Mouse (Mus musculus) embryonic facial prominence, embryonic 12.5 days (tissue): ENCODE measurements at regions not wholly inside any gene's neighbourhood (a gene's known extent, or its start where the extent isn't known, plus 50 kb on each side); places are given as distances from the start of the nearest gene placed in this dataset.

Experiments
- ATAC-seq: fragments of 200-750 bp; cut with Nextera tagmentation; 2 replicates; pipeline ENCODE4 v1.8.0; 2017; ENCODE audit not compliant: insufficient number of reproducible peaks, insufficient read depth, low FRiP score, low TSS enrichment
- H3K27ac ChIP-seq: fragments of 300-500 bp; sonication (generic); 2 replicates; pipeline ENCODE4 v1.5.1; 2016; ENCODE audit warnings: mild to moderate bottlenecking
- H3K27me3 ChIP-seq: fragments of 300-500 bp; sonication (generic); 2 replicates; pipeline ENCODE4 v1.6.1; 2016; ENCODE audit warnings: mild to moderate bottlenecking, moderate library complexity
- H3K36me3 ChIP-seq: fragments of 300-500 bp; sonication (generic); 2 replicates; pipeline ENCODE4 v1.6.1; 2016; ENCODE audit warnings: mild to moderate bottlenecking
- H3K4me1 ChIP-seq: fragments of 300-500 bp; sonication (generic); 2 replicates; pipeline ENCODE4 v1.6.1; 2016
- H3K4me2 ChIP-seq: fragments of 300-500 bp; sonication (generic); replicated peaks from 2 replicates; pipeline ENCODE4 v1.6.1; 2016; ENCODE audit warnings: mild to moderate bottlenecking, moderate library complexity
- H3K4me3 ChIP-seq: fragments of 300-500 bp; sonication (generic); 2 replicates; pipeline ENCODE4 v1.5.1; 2016; ENCODE audit warnings: mild to moderate bottlenecking
- H3K9ac ChIP-seq: fragments of 300-500 bp; sonication (generic); 2 replicates; pipeline ENCODE4 v1.6.1; 2016; ENCODE audit warnings: mild to moderate bottlenecking, moderate library complexity
- H3K9me3 ChIP-seq: fragments of 300-500 bp; sonication (generic); 2 replicates; pipeline ENCODE4 v1.6.1; 2016; ENCODE audit warnings: mild to moderate bottlenecking, moderate library complexity
- WGBS: fragments of 180-500 bp; shearing (Covaris S2); methylation state at CpG from one replicate; pipeline ENCODE4 v1.1.7; 2016; 5-methylcytosine and 5-hydroxymethylcytosine counted together

DNA sequence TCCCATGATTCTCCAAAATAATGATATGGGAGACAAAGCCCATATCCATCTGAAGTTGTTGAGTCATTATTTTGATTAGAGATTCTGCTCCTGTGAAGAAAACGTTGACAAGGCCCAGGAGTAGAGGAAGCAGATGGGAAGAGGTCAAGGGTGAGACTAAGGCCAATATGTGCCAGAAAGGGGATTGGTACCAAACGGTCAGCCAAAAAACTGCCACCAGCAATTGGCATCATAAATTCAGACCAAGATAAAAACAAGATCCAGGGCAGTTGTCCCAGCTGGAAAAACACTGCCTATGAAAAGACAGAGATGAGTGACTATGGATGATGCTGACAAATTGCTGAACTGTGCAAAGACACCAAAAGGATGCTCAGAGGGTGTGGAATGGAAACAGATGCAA lies 411.0 kb upstream of the Tusc1 start:
- 40% methylated on average over 2 of the region's 2 CpGs for WGBS
- Histone ChIP-seq H3K36me3 (no peaks in the 10 kb centered on the region), H3K4me1 (no peaks in the 10 kb centered on the region), H3K27ac (no peak overlapping the region), H3K9ac (no peak overlapping the region), H3K4me2 (no peak overlapping the region), H3K9me3 (no peaks in the 10 kb centered on the region), H3K4me3 (no peak overlapping the region), H3K27me3 (no peaks in the 10 kb centered on the region)
- ATAC-seq = no peak

DNA sequence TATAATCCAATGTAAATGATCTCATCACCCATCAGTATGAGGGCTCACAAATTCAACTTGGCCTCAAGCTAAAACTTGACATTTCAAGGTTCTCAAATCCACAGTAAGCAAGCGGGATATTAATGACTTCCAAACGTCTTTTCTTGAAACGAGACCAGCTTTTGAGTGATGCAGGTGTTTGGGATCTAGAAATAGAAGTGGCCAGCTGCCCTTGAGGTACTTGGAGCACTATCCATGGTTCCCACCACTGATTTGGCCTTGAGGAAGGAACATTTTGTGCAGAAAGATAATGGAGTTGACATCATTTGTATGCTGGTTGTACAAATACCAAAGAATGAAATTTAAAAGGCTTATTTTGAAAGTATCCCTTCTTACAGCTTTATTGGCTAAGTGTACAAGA lies 378.4 kb upstream of the Tusc1 start:
- no peak for ATAC-seq
- H3K36me3 ChIP-seq = no peaks in the 10 kb centered on the region
- WGBS = 57% methylated on average over 3 of the region's 3 CpGs
- no peak overlapping the region for H3K4me2 ChIP-seq
- no peaks in the 10 kb centered on the region for H3K9me3 ChIP-seq
- no peak overlapping the region for H3K9ac ChIP-seq
- no peak overlapping the region for H3K4me3 ChIP-seq
- H3K27ac ChIP-seq = no peak overlapping the region
- no peaks in the 10 kb centered on the region for H3K4me1 ChIP-seq
- no peaks in the 10 kb centered on the region for H3K27me3 ChIP-seq

DNA sequence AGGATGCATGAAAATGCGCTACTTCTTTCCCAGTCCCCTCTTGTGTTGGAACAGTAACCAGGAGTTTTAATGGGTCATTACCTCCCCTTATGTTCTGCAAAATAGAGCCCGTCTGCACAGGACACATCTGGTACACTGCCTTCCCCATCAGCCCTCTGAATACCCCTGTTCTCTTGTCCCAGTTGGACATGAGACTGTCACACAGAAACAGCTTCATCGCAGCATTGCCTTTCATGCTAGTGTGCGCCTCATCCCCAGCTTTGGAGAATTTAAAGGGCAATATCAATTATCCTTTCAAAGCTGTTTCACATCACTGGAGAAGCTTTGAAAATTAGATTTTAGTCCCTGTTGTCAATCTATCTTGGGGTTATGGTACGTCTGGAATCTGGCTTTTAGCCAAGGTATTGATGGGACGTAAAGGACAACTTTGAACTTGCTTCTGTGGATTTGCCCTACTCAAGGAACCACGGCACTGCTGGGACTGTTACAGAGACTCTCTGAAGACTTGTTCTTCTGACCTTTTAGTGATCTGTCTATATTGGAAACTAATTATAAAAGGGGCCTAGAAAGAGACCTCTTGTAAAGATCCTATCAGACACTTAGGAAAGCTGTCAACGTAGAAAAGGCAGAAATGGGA lies 341.2 kb upstream of the Tusc1 start:
- Histone ChIP-seq H3K4me1 (no peaks in the 10 kb centered on the region), H3K36me3 (no peaks in the 10 kb centered on the region), H3K9ac (no peak overlapping the region), H3K4me2 (no peak overlapping the region), H3K9me3 (no peaks in the 10 kb centered on the region), H3K4me3 (no peak overlapping the region), H3K27me3 (no peaks in the 10 kb centered on the region), H3K27ac (no peak overlapping the region)
- 62% methylated on average over 8 of the region's 8 CpGs for WGBS
- no peak for ATAC-seq

DNA sequence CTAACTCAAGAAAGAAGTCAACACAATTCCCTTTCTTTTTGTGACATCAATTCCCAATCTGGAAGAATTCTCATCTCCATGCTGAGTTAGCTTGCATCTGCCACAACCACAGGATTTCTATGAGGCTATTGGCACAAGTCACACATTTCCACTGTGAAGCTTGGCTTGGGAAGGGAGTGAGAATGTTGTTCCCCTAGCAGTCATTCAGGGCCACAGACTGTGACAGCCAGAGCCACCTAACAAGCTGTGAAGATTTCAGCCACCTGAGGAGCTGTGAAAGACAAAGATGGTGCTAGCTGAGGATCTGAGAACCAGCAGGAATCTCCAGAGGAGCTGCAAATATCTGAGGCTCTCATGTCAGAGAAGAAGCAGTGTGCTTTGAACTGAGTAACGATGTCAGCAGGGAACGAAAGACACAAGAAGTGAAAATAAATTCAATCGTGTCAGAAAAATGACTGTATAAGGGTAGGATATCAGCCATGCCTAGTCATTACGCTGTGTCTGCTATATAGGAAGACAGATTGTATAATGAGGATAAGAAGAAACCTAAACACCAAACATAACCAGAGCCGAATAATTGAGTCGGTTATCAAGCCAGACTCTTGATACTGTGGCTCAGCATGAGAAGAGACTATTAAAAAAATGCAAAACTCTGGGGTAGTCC lies 340.6 kb upstream of the Tusc1 start:
- Histone ChIP-seq H3K9me3 (no peaks in the 10 kb centered on the region), H3K27ac (no peak overlapping the region), H3K4me3 (no peak overlapping the region), H3K27me3 (no peaks in the 10 kb centered on the region), H3K4me2 (no peak overlapping the region), H3K9ac (no peak overlapping the region), H3K4me1 (no peaks in the 10 kb centered on the region), H3K36me3 (no peaks in the 10 kb centered on the region)
- no peak for ATAC-seq
- WGBS = 82% methylated on average over 6 of the region's 6 CpGs

DNA sequence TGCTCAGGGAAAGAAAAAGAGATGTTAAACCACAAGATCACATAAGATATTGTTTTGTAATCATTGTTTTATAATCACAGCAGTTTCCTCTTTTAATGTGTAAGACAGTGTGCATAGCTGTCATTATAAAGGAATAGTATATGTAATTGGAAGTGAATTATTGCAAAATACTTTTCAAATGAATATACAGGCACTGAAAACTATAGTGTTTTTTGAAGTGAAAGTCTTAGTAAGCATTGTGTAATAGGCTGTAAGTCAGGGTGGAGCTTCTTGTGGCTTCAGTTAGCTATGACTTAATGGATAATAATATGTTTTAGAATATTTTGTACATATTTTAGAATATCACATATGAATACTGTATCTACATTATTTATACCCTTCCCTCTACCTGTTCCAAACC lies 333.7 kb upstream of the Tusc1 start:
- ATAC-seq = no peak
- H3K4me2 ChIP-seq = no peak overlapping the region
- H3K9me3 ChIP-seq = no peaks in the 10 kb centered on the region
- no peaks in the 10 kb centered on the region for H3K36me3 ChIP-seq
- H3K27ac ChIP-seq = no peak overlapping the region
- H3K4me3 ChIP-seq = no peak overlapping the region
- no peak overlapping the region for H3K9ac ChIP-seq
- no peaks in the 10 kb centered on the region for H3K4me1 ChIP-seq
- no peaks in the 10 kb centered on the region for H3K27me3 ChIP-seq

DNA sequence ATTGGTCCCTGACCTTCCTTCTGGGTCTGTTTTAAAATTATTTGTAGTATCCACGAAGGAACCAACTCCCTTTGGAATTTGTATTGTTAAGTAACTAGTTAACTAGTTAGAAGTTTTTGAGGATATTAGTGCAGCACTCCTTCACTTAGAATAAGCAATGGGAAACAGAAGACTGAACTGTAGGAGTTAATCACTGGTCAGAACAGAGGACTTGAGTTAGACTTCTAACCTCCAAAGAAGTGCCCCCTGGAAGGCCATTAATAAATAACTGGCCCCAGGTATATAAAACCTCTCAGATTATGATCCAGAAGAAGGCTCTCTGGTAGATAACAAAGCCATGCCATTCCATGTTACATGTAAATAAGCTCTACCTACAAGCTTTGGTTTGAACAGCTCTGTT lies 329.0 kb upstream of the Tusc1 start:
- ATAC-seq = no peak
- H3K9ac ChIP-seq = no peak overlapping the region
- no peaks in the 10 kb centered on the region for H3K27me3 ChIP-seq
- H3K4me2 ChIP-seq = no peak overlapping the region
- H3K27ac ChIP-seq = no peak overlapping the region
- 58% methylated on average over 1 of the region's 1 CpGs for WGBS
- H3K4me3 ChIP-seq = no peak overlapping the region
- no peaks in the 10 kb centered on the region for H3K4me1 ChIP-seq
- H3K9me3 ChIP-seq = no peaks in the 10 kb centered on the region
- H3K36me3 ChIP-seq = no peaks in the 10 kb centered on the region

GRCm38 (mm10) chr4:93638207-93638606 lies 302.9 kb upstream of the Tusc1 start:
- Histone ChIP-seq H3K9me3 (no peaks in the 10 kb centered on the region), H3K4me3 (no peak overlapping the region), H3K36me3 (no peaks in the 10 kb centered on the region), H3K27ac (no peak overlapping the region), H3K9ac (no peak overlapping the region), H3K27me3 (no peaks in the 10 kb centered on the region), H3K4me1 (no peaks in the 10 kb centered on the region), H3K4me2 (no peak overlapping the region)
- ATAC-seq = no peak
- WGBS = 90% methylated on average over 1 of the region's 1 CpGs

DNA sequence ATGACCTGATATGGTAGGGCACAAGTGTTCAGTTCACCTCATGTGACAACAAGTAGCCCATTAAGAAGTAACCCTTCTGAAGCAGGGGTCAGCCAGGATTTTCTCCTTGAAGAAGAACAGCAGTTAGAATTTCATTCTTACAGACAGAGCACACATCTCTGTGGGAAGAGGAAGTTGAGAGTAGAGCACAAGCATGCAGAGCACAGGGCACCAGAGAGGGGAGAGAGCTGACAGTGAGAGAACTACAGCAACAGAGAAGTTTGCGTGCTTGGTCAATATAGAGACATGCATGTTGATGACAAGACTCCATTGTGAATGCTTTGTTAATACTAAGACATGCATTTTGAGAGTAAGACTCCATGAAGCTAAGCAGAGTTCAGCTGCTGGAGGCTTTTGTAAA lies 263.2 kb upstream of the Tusc1 start:
- H3K4me3 ChIP-seq = no peak overlapping the region
- ATAC-seq = no peak
- H3K4me2 ChIP-seq = no peak overlapping the region
- no peak overlapping the region for H3K27ac ChIP-seq
- no peaks in the 10 kb centered on the region for H3K27me3 ChIP-seq
- H3K36me3 ChIP-seq = no peaks in the 10 kb centered on the region
- 97% methylated on average over 1 of the region's 1 CpGs for WGBS
- H3K4me1 ChIP-seq = no peaks in the 10 kb centered on the region
- H3K9ac ChIP-seq = no peak overlapping the region
- no peaks in the 10 kb centered on the region for H3K9me3 ChIP-seq

GRCm38 (mm10) chr4:93584328-93584727 lies 249.0 kb upstream of the Tusc1 start:
- H3K4me3 ChIP-seq = no peak overlapping the region
- no peaks in the 10 kb centered on the region for H3K27me3 ChIP-seq
- H3K4me2 ChIP-seq = no peak overlapping the region
- H3K9ac ChIP-seq = no peak overlapping the region
- H3K4me1 ChIP-seq = no peaks in the 10 kb centered on the region
- H3K27ac ChIP-seq = no peak overlapping the region
- H3K9me3 ChIP-seq = no peaks in the 10 kb centered on the region
- WGBS = 94% methylated on average over 1 of the region's 1 CpGs
- no peaks in the 10 kb centered on the region for H3K36me3 ChIP-seq
- no peak for ATAC-seq

- Histone ChIP-seq H3K4me1 (no peaks in the 10 kb centered on the region), H3K36me3 (no peaks in the 10 kb centered on the region), H3K9ac (no peak overlapping the region), H3K9me3 (no peaks in the 10 kb centered on the region), H3K27me3 (no peaks in the 10 kb centered on the region), H3K27ac (no peak overlapping the region), H3K4me2 (no peak overlapping the region), H3K4me3 (no peak overlapping the region)
- WGBS = 76% methylated on average over 4 of the region's 4 CpGs
- ATAC-seq = no peak
Measured at GRCm38 (mm10) chr4:93583670-93584303, 248.5 kb upstream of the Tusc1 start.

GRCm38 (mm10) chr4:93579343-93579742 lies 244.0 kb upstream of the Tusc1 start:
- H3K9me3 ChIP-seq = no peaks in the 10 kb centered on the region
- ATAC-seq = no peak
- H3K27ac ChIP-seq = no peak overlapping the region
- H3K4me1 ChIP-seq = no peaks in the 10 kb centered on the region
- H3K9ac ChIP-seq = no peak overlapping the region
- 85% methylated on average over 5 of the region's 5 CpGs for WGBS
- no peaks in the 10 kb centered on the region for H3K36me3 ChIP-seq
- no peaks in the 10 kb centered on the region for H3K27me3 ChIP-seq
- H3K4me3 ChIP-seq = no peak overlapping the region
- H3K4me2 ChIP-seq = no peak overlapping the region

- Histone ChIP-seq H3K4me3 (no peak overlapping the region), H3K4me2 (no peak overlapping the region), H3K27me3 (no peaks in the 10 kb centered on the region), H3K9ac (no peak overlapping the region), H3K4me1 (no peaks in the 10 kb centered on the region), H3K36me3 (no peaks in the 10 kb centered on the region), H3K27ac (no peak overlapping the region), H3K9me3 (no peaks in the 10 kb centered on the region)
- 80% methylated on average over 5 of the region's 5 CpGs for WGBS
- no peak for ATAC-seq
Measured at GRCm38 (mm10) chr4:93567487-93568259, 232.4 kb upstream of the Tusc1 start.
